Mouse (Mus musculus) brain, embryonic 14.5 days (tissue): Measurements from ENCODE around the gene Aym1.

Experiments used
- CTCF ChIP-seq: fragments of 200-500 bp; IDR thresholded peaks from 2 replicates; pipeline ENCODE4 v1.5.1; 2012; ENCODE audit warnings: inconsistent platforms, mild to moderate bottlenecking, moderate library complexity, borderline replicate concordance; ENCODE audit not compliant: insufficient read depth, insufficient read length; ENCODE audit errors: extremely low read depth
- POLR2A ChIP-seq: fragments of 200-500 bp; IDR thresholded peaks from 2 replicates; pipeline ENCODE4 v1.6.1; 2012; ENCODE audit warnings: mild to moderate bottlenecking, inconsistent platforms, borderline replicate concordance; ENCODE audit not compliant: poor library complexity, insufficient read depth, insufficient read length, severe bottlenecking; ENCODE audit errors: extremely low read depth

GRCm38 (mm10) chr5:113358833-113359232 lies 1.7 kb downstream of the Aym1 start:
- TF ChIP-seq POLR2A (no peak), CTCF (no peak)
